Mouse (Mus musculus) frontal cortex, postnatal 14 days (tissue): Measurements from ENCODE around the gene Hist3h2a.

ENCODE experiments used
- DNase-seq, 2 experiments: peaks; one replicate each; pipeline ENCODE4 v3.0.0; 2022; ENCODE audit warnings: low spot score in 2 of 2

The Hist3h2a gene

DNA sequence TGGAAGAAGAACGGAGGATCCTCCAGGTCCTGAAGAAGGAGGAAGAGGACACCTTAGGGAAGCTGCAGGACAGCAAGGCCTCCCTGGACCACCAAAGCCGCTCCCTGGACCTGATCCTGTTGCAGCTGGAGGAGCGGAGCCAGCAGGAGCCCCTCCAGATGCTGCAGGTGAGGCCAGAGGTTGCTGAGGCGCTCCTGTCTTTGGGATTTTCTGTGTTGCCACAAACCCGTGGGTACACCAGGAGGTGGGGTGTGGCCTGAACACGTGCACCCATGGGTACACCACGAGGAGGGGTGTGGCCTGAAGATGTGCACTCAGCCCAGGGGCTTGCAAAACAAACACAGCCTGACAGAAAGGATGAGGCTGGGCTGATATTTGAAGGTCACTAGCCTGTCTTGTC is 14.1 kb downstream of the Hist3h2a start:
- no peak for DNase-seq

DNA sequence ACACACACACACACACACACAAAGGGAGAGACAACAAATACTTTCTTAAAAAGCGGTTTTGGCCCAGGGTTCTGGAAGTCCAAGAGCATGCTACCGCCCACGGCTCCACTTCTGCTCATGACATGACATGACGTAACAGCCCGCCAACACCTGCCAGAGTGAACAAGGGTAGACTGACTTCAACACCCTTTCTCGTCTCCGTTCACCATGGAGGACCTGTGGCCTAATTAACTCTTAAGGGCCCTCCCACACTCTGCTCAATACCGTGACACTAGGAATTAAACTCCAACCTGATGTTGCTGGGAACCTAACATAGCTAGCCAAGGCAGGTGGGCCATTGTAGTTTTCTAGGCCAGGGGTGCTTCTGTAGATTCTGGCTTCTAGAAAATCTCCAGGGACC is 14.5 kb downstream of the Hist3h2a start:
- DNase-seq, result no peak

DNA sequence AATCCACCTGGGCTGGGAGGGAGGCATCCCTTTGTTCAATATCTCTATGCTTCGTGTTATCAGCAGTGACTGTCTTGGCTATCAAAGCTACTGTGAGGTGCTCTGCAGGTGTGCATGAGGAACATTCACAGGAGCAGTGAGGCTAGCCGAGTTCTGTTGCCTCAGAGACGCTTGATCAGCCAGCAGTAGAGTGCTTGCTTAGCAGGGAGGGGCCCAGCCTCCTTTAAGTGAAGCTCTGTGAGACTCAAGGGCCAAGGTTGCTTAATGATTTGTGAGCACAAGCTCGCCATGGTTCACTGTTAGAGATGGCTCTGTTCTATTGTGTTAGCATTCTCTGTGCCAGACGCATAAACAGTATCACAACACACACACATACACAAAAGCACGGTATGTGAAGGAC is 15.2 kb downstream of the Hist3h2a start:
- DNase-seq, result no peak

DNA sequence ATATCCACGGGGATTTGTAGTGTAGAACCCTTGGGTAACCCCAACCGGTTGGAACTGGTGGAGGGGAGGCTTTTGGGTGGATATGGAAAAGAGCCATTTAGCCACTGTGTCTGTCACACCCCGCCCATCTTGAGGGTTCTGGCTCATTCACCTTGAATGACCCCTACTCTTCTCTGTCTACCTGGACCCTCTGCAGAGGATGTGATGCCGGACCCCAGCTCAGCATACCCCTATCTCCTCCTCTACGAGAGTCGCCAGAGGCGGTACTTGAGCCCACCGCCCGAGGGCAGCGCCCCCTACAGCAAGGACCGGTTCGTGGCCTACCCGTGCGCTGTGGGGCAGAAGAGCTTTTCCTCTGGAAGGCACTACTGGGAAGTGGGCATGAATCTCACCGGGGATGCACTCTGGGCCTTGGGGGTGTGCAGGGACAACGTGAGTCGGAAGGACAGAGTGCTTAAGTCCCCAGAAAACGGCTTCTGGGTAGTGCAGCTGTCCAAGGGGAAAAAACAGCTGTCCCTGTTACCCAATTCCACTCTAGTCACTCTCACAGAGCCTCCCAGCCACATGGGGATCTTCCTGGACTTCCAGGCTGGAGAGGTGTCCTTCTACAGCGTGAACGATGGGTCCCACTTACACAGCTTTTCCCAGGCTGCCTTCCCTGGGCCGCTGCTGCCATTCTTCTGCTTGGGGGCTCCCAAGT is 16.5 kb downstream of the Hist3h2a start:
- no peak for DNase-seq

DNA sequence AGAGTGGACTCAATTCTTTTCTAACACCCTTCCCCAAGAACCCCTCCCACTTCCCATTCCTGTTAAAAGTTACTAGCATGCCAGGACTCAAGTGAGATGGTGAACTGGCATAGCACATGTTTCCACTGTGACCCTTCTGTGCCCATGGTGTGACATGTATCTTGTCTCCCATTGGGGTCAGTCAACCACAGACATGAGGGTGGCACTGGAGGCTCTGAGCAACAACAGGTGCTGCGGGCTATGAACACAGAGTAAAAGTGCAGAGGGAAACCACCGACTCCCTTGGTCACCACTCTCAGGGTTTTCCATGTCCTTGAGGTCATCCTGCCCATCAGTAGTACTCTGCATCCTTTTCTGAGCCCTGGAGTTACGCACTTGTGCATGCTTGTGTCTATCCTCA is 17.3 kb downstream of the Hist3h2a start:
- DNase-seq, result no peak

DNA sequence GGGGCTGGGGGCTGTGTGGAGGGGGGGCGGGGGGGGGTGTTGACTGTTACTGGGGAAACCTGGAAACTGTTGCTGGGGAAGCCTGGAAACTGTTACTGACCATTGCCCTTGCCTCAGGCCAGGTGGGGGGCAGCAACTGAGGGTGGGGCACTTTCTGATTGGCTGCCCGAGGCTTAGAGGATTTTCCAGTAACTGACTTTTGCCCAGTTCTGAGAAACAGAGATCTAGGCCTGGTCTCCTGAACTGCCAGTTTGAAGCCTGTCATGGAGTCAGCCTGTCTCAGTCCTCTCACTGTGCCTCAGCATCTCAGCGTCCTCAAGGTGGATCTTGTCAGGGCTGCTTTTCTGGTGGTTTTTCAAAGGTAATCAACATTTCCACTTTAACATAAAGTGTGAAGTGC is 19.9 kb downstream of the Hist3h2a start:
- no peak for DNase-seq

DNA sequence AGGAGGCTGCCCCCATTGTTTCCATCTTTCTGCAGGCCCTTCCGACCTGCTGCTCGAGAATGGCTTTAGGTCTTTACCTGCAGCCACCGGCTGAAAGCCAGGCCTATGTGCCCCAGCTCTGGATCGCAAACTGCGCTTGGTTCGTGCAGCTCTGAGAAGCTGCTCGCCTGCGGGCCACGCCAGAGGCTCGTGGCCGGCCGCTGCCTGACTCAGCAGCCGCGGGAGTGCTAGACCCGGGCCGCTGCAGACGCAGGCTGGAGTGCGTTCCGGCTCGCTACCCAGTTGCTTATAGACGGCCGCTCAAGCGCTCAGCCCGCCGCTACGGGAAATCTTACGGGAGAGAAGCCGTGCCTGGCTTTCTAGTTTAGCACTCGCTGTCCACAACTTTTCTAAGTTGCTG is 22.7 kb downstream of the Hist3h2a start:
- no peak for DNase-seq

DNA sequence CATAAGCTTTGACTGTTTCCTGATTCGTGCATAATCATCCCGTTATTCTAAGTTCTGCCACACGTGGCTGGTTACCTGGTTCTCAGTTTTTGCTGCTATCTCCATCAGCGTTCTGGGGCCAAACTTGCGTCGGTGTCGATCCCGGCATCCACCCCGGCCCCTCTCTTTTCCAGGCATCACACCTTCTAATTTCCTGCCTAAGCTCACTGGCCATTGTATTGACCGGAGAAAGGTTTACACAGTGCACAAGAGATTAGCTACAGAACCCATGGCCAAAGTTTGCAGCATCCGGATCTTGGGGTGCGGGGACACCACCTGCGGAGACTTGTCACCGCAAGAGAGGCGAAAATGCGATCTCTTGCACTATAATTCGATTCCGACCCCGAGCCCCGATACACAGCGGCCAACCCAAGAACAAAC is 23.1 kb downstream of the Hist3h2a start:
- no peak for DNase-seq

DNA sequence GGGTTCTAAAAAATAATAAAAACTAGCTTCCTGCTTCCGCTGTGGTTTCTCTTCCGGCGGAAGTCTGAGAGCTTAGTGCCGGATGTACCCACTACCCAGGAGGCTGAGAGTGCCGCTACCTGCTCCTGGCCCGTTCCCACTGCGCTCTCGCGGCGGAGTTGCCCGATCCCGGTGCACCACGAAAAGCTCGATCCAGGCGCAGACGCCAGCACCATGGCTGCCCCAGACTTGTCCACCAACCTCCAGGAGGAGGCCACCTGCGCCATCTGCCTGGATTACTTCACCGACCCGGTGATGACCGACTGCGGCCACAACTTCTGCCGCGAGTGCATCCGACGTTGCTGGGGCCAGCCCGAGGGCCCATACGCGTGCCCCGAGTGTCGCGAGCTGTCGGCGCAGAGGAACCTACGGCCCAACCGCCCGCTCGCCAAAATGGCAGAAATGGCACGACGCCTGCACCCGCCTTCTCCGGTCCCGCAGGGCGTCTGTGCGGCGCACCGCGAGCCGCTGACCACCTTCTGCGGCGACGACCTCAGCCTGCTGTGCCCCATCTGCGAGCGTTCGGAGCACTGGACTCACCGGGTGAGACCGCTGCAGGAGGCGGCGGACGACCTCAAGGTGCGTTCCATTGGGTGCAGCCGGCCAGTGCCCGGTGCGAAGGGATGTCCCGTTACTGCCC is 23.7 kb downstream of the Hist3h2a start, which contains the start of gene Trim11:
Gene Trim11 (plus strand): TSS at position 67 of the 679 bp plus-strand sequence.
- no peak for DNase-seq

DNA sequence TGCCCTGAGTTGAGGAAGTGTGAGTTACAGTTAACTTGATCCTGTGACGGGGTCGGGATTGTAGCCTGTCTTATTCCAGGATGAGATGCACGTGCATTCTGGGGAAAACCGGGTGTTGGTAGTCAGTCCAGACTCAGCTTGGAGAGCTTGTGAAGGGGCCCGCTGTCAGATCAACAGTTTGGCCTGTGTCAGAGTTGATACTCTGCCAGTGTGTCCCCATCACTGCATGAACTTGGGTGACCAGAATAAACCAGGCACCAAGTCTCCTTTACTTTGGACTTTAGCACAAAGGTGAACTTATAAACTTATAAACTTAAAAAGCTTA is 24.2 kb downstream of the Hist3h2a start:
- no peak for DNase-seq

DNA sequence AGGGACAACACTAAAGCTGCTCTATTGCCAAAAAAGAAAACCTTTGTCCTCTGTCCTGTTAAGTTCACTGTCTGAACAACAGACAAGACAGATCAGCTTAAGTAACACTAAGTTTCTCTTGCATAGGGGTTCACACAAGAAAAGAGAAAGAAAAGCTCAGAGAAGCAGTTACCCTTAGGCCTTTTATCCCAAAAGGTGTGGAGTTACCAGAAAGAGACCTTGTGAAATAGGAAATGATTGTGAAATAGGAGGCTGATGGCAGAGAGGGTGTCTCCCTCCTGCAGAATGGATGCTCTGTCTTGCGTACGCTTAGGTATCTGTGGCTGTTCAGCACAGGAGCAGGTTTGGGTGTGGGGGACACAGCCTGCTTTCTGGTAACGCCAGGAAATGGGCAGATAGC is 24.7 kb downstream of the Hist3h2a start:
- DNase-seq, result no peak

DNA sequence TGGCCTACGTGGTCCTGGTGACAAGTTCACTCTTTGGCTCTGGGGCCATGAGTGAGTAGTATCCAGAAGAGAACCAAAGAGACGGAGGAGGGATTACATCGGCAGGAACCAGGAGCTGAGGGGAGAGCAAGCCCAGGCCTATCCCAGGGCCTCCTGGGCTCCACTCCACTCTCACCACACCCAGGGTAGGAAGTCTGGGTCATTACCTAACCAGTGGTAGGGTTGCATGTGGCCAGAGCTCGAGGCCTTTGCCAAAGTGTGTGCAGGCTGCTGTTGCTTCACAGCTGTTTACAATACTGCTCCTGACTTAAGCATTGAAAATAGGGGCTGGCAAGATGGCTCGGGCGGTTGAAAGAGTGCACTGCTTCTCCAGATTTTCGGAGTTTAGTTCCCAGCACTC is 25.2 kb downstream of the Hist3h2a start:
- DNase-seq, result no peak

DNA sequence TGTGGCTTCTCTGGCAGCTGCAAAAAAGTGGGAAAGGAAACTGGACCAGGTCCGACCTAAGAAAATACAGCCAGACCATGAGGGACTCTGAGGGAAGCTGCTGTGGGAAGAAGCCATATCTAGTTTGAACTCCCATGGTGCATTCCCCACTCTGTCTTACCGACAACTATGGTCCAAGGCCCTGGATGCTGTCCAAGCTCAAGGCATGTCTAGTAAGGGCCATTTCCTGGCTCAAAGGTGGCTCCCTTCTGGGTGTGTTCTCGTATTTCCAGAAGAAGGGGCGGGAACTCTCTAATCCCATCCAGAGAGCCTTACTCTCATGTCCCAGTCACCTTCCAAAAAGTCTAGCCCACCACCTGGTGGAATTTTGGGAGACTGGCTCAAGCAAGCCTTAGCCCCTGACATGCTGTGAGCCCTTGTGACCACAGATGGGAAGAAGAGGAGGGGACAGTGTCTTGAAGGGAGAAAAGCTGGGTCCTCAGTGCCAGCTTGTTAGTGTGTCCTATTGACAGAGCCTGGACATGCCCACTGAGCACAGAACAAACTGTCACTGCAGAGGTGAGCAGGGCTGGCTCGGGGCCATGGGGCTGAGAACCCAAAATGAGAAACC is 26.0 kb downstream of the Hist3h2a start:
- no peak for DNase-seq

DNA sequence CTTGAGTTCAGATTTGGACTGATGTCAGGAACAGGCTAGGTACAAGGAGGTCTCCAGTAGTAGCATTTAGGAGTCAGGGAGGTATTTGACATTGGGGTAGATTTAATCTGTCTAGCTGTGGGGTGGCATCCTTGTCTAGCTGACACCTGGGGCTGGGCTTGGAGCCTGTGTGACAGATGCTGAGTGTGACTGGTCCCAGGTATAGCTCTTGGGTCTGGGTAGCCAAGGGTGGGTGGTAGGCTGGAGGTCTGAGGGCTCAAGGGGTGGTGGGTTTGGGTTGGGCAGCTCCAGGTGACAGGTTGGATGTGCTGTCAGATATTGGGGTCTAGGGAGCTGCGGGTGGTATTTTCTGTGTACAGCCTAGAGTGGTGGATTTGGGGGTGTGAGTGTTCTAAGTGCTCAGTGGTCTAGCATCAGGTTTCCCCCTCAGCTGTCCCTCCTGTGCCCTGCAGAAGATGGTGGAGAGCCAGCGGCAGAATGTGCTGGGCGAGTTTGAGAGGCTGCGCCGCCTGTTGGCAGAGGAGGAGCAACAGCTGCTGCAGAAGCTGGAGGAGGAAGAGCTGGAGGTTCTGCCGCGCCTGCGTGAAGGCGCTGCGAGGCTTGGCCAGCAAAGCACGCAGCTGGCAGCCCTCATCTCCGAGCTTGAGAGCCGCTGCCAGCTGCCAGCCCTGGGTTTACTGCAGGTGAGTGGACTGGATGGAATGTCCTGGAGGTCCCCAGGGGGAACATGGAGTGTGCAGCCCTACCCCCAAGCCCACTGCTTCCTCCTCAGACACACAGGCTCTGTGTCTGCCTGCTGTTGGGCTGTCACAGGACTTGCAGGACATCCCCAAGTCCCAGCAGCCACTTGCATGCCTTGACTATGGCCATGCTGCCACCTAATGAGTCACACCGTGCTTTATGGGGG is 27.3 kb downstream of the Hist3h2a start:
- DNase-seq, result peak; percentile 59 to 61

DNA sequence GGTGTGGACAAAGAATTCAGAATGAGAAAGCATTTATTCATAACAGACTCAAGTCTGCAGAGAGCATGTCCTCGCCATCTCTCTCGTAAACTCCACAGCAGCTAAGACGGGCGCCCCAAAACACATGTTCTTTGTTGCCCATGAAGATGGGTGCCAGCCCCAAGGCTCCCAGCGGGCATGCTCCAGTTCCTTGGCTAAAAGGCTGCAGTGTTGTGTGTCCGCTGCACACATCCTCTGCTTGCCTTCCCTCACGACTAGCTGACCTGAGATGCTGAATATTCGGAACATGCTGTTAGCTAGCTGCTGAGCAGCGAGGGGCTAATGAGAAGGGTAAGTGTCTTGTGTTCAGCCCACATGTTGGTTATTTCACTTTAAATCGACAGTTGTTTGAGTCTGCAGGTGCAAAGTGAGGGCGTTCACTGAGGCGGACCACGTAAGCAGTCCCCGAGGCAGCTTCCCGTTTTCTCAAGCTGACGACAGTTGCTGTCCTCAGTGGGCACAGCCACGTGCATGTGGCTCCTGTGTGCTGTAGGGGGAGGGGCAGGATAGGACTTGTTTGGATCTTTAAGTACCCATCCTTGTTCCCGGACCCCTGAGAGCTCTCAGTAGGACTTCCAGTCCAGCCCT is 28.1 kb downstream of the Hist3h2a start:
- DNase-seq, result no peak

DNA sequence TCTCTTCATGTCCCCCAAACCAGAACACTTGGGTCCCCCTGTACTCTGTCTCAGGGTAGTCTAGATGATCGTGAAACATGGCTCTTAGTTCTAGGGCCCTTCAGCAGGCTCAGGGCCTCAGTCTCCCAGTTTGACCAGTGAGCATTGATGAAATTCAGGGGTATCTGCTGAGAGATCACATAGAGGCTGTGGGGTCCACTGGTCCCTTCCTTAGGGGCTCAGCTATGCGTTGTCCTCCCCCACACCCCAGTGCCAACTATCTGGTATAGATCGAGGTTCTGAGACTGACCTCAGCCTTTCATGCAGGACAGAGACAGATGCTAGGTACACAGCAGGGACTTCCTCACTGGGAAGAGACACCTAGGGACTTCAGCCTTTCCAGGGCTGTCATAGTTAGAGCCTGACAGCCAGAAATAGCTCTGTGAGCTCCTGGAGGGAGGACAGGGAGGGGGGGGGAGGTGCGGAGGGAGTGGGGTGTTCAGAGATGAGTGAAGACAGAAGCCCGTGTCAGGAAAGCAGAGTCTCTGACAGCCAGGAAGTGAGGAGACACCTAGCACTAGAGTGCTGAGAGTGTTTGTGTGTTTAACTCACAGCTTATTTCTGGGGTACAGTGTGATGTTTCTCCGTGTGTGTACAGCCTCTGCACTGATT is 29.3 kb downstream of the Hist3h2a start:
- no peak for DNase-seq

DNA sequence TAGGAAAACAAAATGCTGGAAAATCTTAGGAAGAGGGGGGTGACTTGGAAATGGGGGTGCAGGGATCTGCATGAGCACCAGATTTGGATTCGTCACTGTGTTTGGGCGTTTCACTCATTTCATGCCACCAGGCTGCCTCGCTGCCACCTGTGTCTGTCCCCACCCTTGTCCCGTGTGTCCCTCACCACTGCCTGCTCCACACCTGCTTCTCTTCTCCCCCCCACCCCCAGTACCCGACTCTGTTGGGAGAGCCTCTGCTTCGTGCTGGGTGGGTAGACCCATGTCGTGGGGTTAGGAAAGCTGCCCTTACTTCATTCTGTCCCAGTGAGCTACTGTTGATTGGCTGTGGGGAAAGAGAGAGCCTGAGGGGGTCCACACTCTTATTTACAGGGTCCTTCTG is 30.2 kb downstream of the Hist3h2a start:
- no peak for DNase-seq

DNA sequence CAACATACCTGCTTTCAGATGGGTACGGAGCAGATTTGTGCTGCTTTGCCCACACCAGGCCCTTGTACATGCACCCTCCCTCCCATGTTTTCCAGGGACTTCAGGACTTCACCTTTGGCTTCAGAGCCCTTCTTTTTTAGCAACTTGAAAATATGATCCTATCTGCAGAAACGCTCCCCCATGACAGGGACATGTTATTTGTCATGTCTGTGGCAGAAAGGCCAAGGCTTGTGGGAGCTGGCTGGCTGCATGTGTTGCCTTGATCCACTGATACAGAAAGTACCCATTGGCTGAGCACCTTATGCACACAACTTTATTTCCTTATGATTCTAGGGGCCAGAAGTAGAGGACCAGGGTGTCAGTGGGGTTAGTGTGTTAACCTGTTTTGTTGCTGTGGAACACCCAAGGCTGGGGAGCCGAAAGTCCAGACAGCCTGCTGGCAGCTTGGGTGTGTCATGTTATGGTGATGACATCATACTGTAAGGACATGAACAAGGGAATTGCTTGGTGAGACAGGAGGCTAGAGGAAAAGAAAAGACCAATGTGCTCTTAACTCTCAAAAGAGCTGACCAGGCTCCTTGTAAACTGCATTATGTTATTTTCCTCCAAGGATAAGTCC is 30.9 kb downstream of the Hist3h2a start:
- no peak for DNase-seq

DNA sequence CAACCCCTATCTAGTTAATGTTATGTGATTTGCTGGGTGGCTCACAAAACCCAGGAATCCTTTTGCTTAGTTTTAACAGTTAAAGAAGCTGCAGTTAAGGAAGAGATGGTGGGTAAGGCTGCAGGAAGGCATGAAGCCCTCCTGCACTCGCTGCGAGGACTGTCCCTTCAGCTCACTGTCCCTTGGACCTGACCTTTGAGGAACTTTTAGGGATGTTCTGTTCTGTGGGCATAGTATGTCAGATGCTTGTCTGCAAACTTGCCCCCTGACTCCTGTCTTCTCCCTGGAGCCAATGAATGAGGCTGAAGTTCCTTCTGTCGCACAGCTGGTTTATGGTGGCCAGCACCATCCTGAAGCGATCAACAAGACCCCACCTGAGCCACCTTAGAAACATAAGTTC is 34.7 kb downstream of the Hist3h2a start:
- no peak for DNase-seq

DNA sequence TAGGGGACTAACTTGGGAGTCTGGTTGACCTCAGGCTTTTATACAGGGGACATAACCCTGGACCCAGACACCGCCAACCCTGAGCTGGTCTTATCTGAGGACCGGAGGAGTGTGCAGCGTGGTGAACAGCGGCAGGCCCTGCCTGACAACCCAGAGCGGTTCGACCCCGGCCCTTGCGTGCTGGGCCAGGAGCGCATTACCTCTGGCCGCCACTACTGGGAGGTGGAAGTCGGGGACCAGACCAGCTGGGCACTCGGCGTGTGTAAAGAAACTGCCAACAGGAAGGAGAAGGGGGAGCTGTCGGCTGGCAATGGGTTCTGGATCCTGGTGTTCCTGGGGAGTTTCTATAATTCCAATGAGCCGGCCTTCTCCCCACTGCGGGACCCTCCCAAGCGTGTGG is 35.7 kb downstream of the Hist3h2a start:
- DNase-seq, result no peak

DNA sequence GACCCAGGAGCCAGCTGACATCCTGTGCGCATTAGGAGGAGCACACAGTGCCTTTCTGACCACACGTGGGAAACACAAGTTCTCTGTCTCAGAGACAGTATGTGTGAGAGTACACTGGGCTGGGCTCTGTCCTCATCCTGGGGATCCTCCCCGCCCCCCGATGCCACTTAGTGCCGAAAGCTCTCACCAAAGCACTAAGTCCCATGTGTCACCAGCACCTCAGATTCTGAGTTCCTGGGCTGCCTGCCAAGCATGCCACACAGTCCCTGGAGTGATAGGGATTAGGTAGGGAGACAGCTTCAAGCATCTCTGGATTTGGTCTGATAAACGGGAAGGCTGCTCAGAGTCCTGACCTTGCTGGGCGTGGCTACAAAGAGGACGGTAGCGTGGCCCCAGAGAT is 36.3 kb downstream of the Hist3h2a start:
- no peak for DNase-seq
